Comparison of ENCODE assay signal across 8 mouse cellular contexts in genomic region chr13:23710374-23711089, GRCm38 (mm10). TPM values are rescaled to one million over a fixed set of nuclear protein-coding genes. Genes with fewer than 3 reads are reported as not detected.
A peak's percentile ranks its signal among the peaks of the same experiment; 100 is the strongest.
DNase-seq lines count a peak whose midpoint lies in the region; ATAC-seq and TF ChIP-seq lines count a peak whose summit lies in the region.

Hfe (minus strand) TSS chr13:23710854.

- no peaks in the 10 kb centered on the region for H3K4me1 ChIP-seq in hindbrain, postnatal 0 days (ENCODE audit: insufficient read depth, low read length)
- H3K4me1 ChIP-seq in liver, embryonic 14.5 days (replicated peaks; ENCODE audit: control insufficient read depth in 2 of 2, insufficient read depth in 2 of 2, low read length in 1 of 2) = peaks cover 2 to 9% of the 10 kb centered on the region in 2 experiments; a peak in 2 of 4 replicates

- intact Hi-C loops in gastrocnemius, postnatal 14 days (cut with DNase I; ENCODE audit: low total_unique reads) = no loop called here

- WGBS in hindbrain, postnatal 0 days = 3% methylated on average over 17 of the region's 17 CpGs
- WGBS in liver, embryonic 14.5 days (ENCODE audit: insufficient replicate concordance) = 1% methylated on average over 17 of the region's 17 CpGs

- H3K4me3 ChIP-seq in layer of hippocampus, adult 2 months = peak within 1 kb of the TSS; percentile 61
- peak within 1 kb of the TSS; percentile 36 for H3K4me3 ChIP-seq in hindbrain, postnatal 0 days (ENCODE audit: low read length)
- H3K4me3 ChIP-seq in liver, embryonic 14.5 days (ENCODE audit: insufficient read depth in 1 of 2, low read depth in 2 of 2, low read length in 2 of 2) = peak within 1 kb of the TSS; percentile 45 to 51

- no peaks in the 10 kb centered on the region for H3K27me3 ChIP-seq in hindbrain, postnatal 0 days (ENCODE audit: insufficient read depth, low read length)
- H3K27me3 ChIP-seq in liver, embryonic 14.5 days (ENCODE audit: control insufficient read depth, insufficient read depth, low read length) = peaks cover 6% of the 10 kb centered on the region

- H3K36me3 ChIP-seq in hindbrain, postnatal 0 days (ENCODE audit: insufficient read depth, low read length) = no peaks in the 10 kb centered on the region
- no peaks in the 10 kb centered on the region for H3K36me3 ChIP-seq in liver, embryonic 14.5 days (replicated peaks; ENCODE audit: control insufficient read depth, insufficient read depth, low read depth)

- H3K4me2 ChIP-seq in hindbrain, postnatal 0 days (ENCODE audit: low read depth, low read length) = peak within 1 kb of the TSS; percentile 76
- peak within 1 kb of the TSS; percentile 57 for H3K4me2 ChIP-seq in liver, embryonic 14.5 days (ENCODE audit: low read depth)

- TF ChIP-seq POLR2A in brain, embryonic 14.5 days (IDR thresholded peaks at IDR 0.05; ENCODE audit: borderline replicate concordance, extremely low read depth, insufficient read depth, insufficient read length, poor library complexity, severe bottlenecking) = no peak

- TF ChIP-seq EP300 in liver, embryonic 14.5 days (IDR thresholded peaks at IDR 0.05; ENCODE audit: low read depth) = no peak

- ATAC-seq in hindbrain, postnatal 0 days = peak; percentile 74; the same call in 1 of the 2 replicates
- ATAC-seq in liver, embryonic 14.5 days (ENCODE audit: insufficient read depth) = peak; percentile 28; the same call in 1 of the 2 replicates

- no peaks in the 10 kb centered on the region for H3K9me3 ChIP-seq in hindbrain, postnatal 0 days (ENCODE audit: low read length)
- H3K9me3 ChIP-seq in liver, embryonic 14.5 days (ENCODE audit: control insufficient read depth, low read length) = no peaks in the 10 kb centered on the region

- H3K27ac ChIP-seq in layer of hippocampus, adult 2 months = peak within 1 kb of the TSS; percentile 77
- H3K27ac ChIP-seq in hindbrain, postnatal 0 days = peak within 1 kb of the TSS; percentile 4; the same call in 1 of the 2 replicates
- no peak within 1 kb of the TSS for H3K27ac ChIP-seq in liver, embryonic 14.5 days

- no peak for TF ChIP-seq CTCF in layer of hippocampus, adult 2 months (conservative IDR thresholded peaks at IDR 0.05)
- no peak for TF ChIP-seq CTCF in brain, embryonic 14.5 days (IDR thresholded peaks at IDR 0.05; ENCODE audit: borderline replicate concordance, extremely low read depth, insufficient read depth, insufficient read length)
- no peak for TF ChIP-seq CTCF in hindbrain, postnatal 0 days (IDR thresholded peaks at IDR 0.05; ENCODE audit: low read depth)
- TF ChIP-seq CTCF in liver, embryonic 14.5 days (IDR thresholded peaks at IDR 0.05; ENCODE audit: low read depth) = no peak

- peak within 1 kb of the TSS; percentile 45 for H3K9ac ChIP-seq in hindbrain, postnatal 0 days (replicated peaks; ENCODE audit: low read length)
- peak within 1 kb of the TSS; percentile 71 for H3K9ac ChIP-seq in liver, embryonic 14.5 days (replicated peaks)

- DNase-seq in layer of hippocampus, adult 2 months (ENCODE audit: low spot score in 2 of 2) = no peak
- no peak for DNase-seq in layer of hippocampus, adult 9-11 months
- peak; percentile 51 for DNase-seq in brain, embryonic 14.5 days (ENCODE audit: low read depth)
- peak; percentile 43 for DNase-seq in gastrocnemius, postnatal 14 days
- DNase-seq in hindbrain, postnatal 0 days (ENCODE audit: low spot score) = peak; percentile 46
- no peak for DNase-seq in liver, embryonic 14.5 days (ENCODE audit: low read depth in 3 of 3, low spot score in 3 of 3)
- peak; percentile 83 for DNase-seq in naive thymus-derived CD4-positive, alpha-beta T cell, adult 2 months (ENCODE audit: low read depth)
- DNase-seq in testis, postnatal 14 days (ENCODE audit: low spot score) = peak; percentile 51

RNA-seq across cellular contexts. Expression of gene Hfe, which starts in this region (rescaled TPM):
- total RNA-seq in layer of hippocampus, adult 2 months (2021) = 1 to 10 TPM; 3.2 to 3.6 TPM
- 1.7 and 2.3 TPM in 2 replicates for polyA plus RNA-seq in brain, embryonic 14.5 days (2012; rRNA removed)
- total RNA-seq in gastrocnemius, postnatal 14 days (2021) = 10 to 100 TPM; 15.3 to 17.6 TPM
- 3.2 and 11.1 TPM in 2 replicates for total RNA-seq in hindbrain, postnatal 0 days (2014; rRNA removed)
- polyA plus RNA-seq in hindbrain, postnatal 0 days (2015; fragmentation: Nextera tagmentation; extraction: Ambion mirVana) = 7.9 and 8.6 TPM in 2 replicates
- 2.8 and 3.4 TPM in 2 replicates for polyA plus RNA-seq in liver, embryonic 14.5 days (2012; rRNA removed)
- polyA plus RNA-seq in liver, embryonic 14.5 days (2014; fragmentation: Nextera tagmentation; extraction: Ambion mirVana) = 10.8 and 12.2 TPM in 2 replicates

Comparison
In these comparisons a context has a peak if more than half of its experiments do, and no peak if none do; other contexts are left out.
1. DNase-seq: peak in brain, embryonic 14.5 days (single experiment), gastrocnemius, postnatal 14 days (single experiment), hindbrain, postnatal 0 days (single experiment), naive thymus-derived CD4-positive, alpha-beta T cell, adult 2 months (single experiment) and testis, postnatal 14 days (single experiment); none in layer of hippocampus, adult 2 months (0 of 2), layer of hippocampus, adult 9-11 months (single experiment) and liver, embryonic 14.5 days (0 of 3).
2. Peak in every context shown above with its lines, with median percentiles within 50 percentile points of each other: H3K4me3 ChIP-seq.